Mouse (Mus musculus) T-helper 2 cell (primary cell): ENCODE results near the gene Dnmbp.

Experiments
- in situ Hi-C: fragments of 300-600 bp; cut with MboI, MseI; formaldehyde crosslinking; loops from one replicate; pipeline ENCODE4 v1.15.1; 2025; ENCODE audit warnings: high pct_unique_total_duplicates

Gene Dnmbp

DNA sequence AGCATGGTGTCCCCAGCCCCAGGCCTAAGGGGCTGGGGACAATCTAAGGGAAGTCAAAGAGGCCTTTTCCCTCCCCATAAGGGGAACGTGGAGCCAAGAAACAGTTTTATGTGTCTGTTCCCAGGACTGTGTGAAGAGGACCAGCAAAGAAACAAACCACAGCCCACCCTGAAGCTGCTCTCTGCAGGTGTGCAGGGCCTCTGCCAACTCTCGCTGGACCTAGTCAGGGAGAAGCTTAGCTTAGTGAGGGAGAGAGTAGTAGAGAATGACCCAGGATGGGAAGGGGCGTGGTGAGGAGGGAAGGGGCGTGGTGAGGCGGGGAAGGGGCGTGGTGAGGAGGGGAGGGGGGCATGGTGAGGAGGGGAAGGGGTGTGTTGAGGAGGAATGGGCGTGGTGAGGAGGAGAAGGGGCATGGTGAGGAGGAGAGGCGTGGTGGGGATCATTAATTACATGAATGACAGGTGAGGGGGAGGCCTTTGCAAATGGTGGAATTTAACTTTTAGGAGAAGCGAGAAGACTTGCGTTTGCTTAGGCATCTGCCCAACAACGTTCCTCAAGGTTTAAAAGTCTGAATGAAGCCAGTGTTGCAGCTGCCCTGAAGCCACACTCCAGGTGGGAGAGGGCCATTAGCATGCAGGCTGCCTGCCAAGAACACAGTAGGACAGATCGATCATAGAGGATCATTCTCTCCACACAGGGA is 9.3 kb upstream of the Dnmbp start:
- in situ Hi-C loops = loop anchor here (10.0 kb wide), 1 partner anchor 194 kb away; the partner anchor contains the start of genes Cox15 and Cutc

DNA sequence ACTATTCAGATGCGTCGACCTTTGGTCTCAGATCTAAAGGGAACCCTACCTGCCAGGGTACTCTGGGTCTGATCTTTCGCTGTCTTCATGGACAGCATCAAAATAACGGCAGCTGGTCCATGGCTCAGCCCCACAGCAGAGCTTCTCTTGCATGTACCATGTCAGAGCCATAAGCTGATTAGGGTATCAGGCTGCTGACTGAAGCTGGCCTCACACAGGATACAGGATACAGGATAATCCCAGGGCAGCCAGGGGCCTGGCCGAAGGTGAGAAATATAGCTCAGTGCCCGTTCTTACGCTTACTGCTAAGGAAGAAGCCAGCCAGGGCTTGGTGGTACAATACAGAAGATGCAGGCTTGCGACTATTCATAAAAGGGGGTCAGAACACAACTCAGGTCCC is 4.6 kb upstream of the Dnmbp start:
- in situ Hi-C loops = loop anchor here (10.0 kb wide), 1 partner anchor 190 kb away; the partner anchor contains the start of genes Cox15 and Cutc

GRCm38 (mm10) chr19:43943076-43943475 is 3.1 kb upstream of the Dnmbp start:
- in situ Hi-C loops = loop anchor here (10.0 kb wide), 1 partner anchor 188 kb away; the partner anchor contains the start of genes Cox15 and Cutc

DNA sequence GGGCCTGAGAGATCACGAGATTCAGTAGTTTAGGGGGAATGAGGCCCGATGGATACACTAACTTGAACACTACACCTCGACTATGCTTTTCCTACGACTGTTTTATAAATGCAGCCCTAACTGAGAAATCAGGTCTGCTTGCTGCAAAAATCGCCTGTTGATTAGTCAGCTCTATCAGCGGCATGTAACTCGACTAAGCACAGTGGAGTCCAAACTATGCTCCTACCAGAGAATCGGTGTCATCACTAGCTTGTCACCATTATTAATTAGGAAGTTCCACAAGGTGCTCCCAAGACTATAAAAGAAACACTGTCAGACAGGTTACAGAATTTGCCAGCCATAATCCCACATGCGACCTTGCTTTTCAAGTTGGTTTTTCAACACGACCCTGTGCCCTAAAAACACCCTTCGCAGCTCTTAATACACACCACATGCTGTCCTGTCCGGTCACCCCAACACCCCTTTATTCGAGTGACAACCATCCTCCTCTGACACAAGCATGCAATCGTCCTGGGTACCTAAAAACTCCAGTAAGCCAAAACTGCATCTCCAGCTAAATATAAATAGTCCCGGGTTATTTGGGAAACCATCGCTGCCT is 721 bp downstream of the Dnmbp start:
- in situ Hi-C loops = no loop called here

DNA sequence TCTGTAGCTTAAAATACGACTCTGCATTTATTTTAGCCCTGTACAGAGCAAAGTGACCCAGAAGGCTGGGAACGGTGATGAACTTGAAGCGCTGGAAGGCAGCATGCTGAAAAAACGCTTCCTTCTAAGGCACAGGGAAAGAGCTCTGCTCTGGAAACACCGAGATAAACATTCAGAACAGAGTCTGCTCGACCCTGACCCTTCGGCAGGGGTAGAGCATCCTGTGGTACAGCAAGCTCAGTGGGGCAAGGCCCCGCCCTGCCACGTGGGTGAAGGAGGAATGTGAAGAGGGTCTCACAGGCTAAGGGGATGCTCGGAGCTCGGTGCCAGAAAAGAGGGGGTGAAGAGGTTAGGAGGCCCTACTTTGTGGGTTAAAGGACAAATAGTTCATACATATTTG is 1.6 kb downstream of the Dnmbp start:
- in situ Hi-C loops = no loop called here

GRCm38 (mm10) chr19:43930926-43931325 is 9.1 kb downstream of the Dnmbp start:
- in situ Hi-C loops = no loop called here

DNA sequence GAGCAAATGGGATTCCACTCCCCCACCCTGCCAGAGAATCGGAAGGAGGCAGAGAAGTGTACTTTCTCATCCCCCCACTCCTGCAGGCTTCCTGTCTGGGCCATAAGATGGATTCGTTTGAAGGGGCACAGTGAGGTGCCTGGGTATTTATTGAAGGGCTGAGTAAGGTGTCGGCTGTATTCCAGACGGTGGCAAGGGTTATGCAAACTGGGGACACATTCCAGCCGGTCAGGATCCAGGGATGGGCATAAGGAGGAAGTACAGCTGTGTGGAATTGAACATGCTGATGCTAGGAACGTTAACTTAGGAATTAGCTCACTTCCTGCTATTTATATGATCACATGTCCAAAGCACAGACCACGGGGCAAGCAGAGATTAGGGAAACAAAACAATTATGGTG is 9.6 kb downstream of the Dnmbp start:
- in situ Hi-C loops = no loop called here

GRCm38 (mm10) chr19:43929869-43930268 is 10.1 kb downstream of the Dnmbp start:
- in situ Hi-C loops = no loop called here

GRCm38 (mm10) chr19:43927967-43928366 is 12.0 kb downstream of the Dnmbp start:
- in situ Hi-C loops = no loop called here

DNA sequence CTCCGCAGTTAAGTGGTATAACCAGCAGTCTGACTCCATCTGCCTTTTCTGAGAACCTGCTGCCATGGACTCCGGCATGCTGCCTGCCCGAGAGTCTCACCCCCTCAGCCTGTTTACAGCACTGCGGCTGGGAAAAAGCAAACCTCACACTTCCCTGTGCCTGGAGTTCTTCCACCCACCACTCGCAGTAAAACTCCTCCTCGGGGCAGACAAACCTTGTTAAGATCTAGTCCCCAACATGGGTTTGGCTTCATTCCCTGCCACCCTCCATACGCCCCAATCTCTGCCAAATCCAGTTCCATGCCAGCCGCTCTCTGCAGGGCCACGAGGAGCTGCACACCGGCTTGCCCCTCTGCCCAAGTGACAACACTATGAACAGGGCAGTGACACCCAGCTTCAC is 12.9 kb downstream of the Dnmbp start:
- in situ Hi-C loops = no loop called here

GRCm38 (mm10) chr19:43926141-43926987 is 13.6 kb downstream of the Dnmbp start:
- in situ Hi-C loops = no loop called here

GRCm38 (mm10) chr19:43924361-43924760 is 15.6 kb downstream of the Dnmbp start:
- in situ Hi-C loops = no loop called here

GRCm38 (mm10) chr19:43922963-43923362 is 17.0 kb downstream of the Dnmbp start:
- in situ Hi-C loops = no loop called here

- in situ Hi-C loops = no loop called here
Observed at GRCm38 (mm10) chr19:43921410-43921809, 18.6 kb downstream of the Dnmbp start.

- in situ Hi-C loops = no loop called here
Observed at GRCm38 (mm10) chr19:43920453-43921300, 19.3 kb downstream of the Dnmbp start.

- in situ Hi-C loops = no loop called here
Observed at GRCm38 (mm10) chr19:43919841-43920240, 20.1 kb downstream of the Dnmbp start.

GRCm38 (mm10) chr19:43918834-43919233 is 21.2 kb downstream of the Dnmbp start:
- in situ Hi-C loops = no loop called here

DNA sequence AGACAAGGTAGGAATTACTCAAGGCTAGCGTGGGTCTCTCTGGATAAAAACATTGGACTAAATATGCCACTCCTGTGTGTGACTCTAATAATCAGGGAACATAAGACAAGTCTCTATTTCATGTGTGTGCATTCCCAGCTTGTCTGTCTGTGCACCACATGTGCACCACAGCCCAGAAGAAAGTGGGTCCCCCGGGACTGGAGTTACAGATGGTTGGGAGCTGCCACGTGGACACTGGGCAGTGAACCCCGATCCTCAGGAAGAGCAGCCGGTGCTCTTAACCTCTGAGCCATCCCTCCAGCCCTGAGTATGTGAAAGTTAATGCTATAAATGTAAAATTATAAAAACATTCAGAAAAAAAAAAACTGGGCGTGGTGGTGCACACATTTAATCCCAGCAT is 22.2 kb downstream of the Dnmbp start:
- in situ Hi-C loops = no loop called here

DNA sequence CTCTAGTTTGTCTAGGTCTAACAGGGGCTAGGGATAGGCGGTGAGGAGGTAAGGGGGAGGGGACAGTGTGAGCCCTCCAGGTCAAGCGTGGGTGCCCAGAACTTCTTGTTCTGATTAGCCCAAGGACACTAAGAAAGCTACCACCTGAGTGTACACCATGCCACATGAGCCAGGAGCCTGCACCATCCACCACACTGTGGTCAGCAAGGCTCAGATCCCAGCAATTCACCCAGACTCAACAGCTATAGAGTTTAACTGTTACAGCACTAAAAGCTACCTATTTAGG is 22.6 kb downstream of the Dnmbp start:
- in situ Hi-C loops = no loop called here

DNA sequence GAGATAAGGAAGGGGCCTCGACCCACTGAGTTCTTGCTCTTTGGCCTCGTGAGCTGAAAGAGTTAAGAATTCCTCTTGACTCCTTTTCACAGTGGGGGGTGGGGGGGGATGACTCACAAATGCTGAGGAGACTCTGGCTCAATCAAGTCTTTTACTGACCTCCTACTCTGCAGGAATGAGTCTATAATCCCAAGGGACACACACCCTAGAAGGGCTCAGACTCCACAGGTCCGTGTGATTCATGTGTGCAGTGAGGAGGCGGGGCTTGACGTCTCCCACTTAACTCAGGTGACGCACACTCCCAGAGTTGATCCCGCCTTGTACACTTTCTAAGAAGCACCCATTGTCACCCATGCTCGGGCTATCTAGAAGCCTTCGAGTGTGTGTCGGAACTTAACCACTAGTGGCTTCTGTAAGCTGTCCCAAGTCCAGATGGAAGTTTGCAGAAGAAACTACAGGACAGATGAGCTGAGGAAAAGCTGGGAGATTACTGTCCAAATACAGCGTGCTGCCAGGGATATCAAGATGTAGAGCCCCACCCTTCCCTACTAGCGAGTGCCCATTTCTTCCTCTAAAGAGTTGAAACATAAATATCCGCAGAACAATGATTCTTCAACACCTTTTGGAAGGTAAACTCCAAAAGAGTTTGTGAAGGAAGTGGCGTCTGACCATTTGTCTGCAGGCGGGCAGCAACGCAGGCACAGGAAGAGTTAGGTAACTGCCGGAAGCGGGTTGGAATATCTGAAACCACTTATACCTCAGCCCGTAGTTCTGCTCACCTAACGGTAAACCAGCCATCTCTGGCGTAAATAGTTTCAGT is 23.2 kb downstream of the Dnmbp start:
- in situ Hi-C loops = no loop called here

DNA sequence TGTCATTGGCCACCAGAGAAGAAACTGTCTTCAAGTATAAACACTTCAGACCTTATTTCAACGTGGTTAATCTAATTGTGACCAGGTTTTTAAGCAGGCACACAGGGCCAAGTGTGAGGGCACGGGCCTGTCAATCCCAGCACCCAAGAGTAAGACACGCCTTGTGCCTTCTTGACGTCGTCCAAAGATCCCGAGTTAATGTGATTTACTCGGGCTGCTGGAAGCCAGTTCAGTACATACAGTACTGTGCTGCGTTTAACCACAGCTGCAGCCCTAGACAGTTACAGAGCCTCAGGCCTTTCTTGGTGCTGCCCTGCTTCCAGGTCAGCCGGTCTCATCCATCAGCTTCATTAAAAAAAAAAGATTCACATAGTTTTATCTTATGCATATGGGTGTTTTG is 24.6 kb downstream of the Dnmbp start:
- in situ Hi-C loops = no loop called here
